Mouse (Mus musculus) neural tube, embryonic 11.5 days (tissue): Measurements from ENCODE around the gene D330045A20Rik. TPM values are rescaled to one million over a fixed set of nuclear protein-coding genes. Genes with fewer than 3 reads are reported as not detected.

ENCODE experiments used
- ATAC-seq: fragments of 200-750 bp; cut with Nextera tagmentation; 2 replicates; pipeline ENCODE4 v1.8.0; 2017; ENCODE audit warnings: moderate number of reproducible peaks, mild to moderate bottlenecking, moderate TSS enrichment, moderate library complexity; ENCODE audit not compliant: insufficient read depth, low FRiP score, low TSS enrichment
- DNase-seq: peaks from one replicate; pipeline ENCODE4 v3.0.0-alpha.2; 2015; ENCODE audit warnings: low spot score
- H3K27ac ChIP-seq: fragments of 300-500 bp; sonication (generic); 2 replicates; pipeline ENCODE4 v1.5.1; 2014; ENCODE audit warnings: low read depth, mild to moderate bottlenecking, low read length
- H3K27me3 ChIP-seq: fragments of 300-500 bp; sonication (generic); 2 replicates; pipeline ENCODE4 v1.6.1; 2014; ENCODE audit warnings: mild to moderate bottlenecking, low read length, mixed read lengths; ENCODE audit not compliant: control insufficient read depth, insufficient read depth
- H3K36me3 ChIP-seq: fragments of 300-500 bp; sonication (generic); 2 replicates; pipeline ENCODE4 v1.6.1; 2014; ENCODE audit warnings: mild to moderate bottlenecking, low read length, moderate library complexity, mixed read lengths; ENCODE audit not compliant: control insufficient read depth, insufficient read depth
- H3K4me1 ChIP-seq: fragments of 300-500 bp; sonication (generic); 2 replicates; pipeline ENCODE4 v1.6.1; 2014; ENCODE audit warnings: low read length, mixed read lengths; ENCODE audit not compliant: control insufficient read depth, insufficient read depth
- H3K4me2 ChIP-seq: fragments of 300-500 bp; sonication (generic); 2 replicates; pipeline ENCODE4 v1.6.1; 2014; ENCODE audit warnings: low read depth, mild to moderate bottlenecking, moderate library complexity
- H3K4me3 ChIP-seq: fragments of 300-500 bp; sonication (generic); 2 replicates; pipeline ENCODE4 v1.5.1; 2014; ENCODE audit warnings: low read depth, low read length
- H3K9ac ChIP-seq: fragments of 300-500 bp; sonication (generic); 2 replicates; pipeline ENCODE4 v1.6.1; 2014; ENCODE audit warnings: mild to moderate bottlenecking, low read length
- H3K9me3 ChIP-seq: fragments of 300-500 bp; sonication (generic); 2 replicates; pipeline ENCODE4 v1.6.1; 2016; ENCODE audit warnings: low read length; ENCODE audit not compliant: control insufficient read depth
- WGBS: fragments of 180-500 bp; shearing (Covaris S2); extraction: QIAGEN DNeasy Blood & Tissue Kit; methylation state at CpG from one replicate; pipeline ENCODE4 v1.1.7; 2014; 5-methylcytosine and 5-hydroxymethylcytosine counted together
- polyA plus RNA-seq: library from polyadenylated mRNA; unstranded; fragments of >200 nt; fragmentation: Nextera tagmentation; extraction: Ambion mirVana; gene quantifications from 2 replicates; pipeline ENCODE4 v1.2.1, GENCODE M21; 2014

Gene D330045A20Rik
- polyA plus RNA-seq, 1 experiment from 2014 or later, result 3.5 TPM

DNA sequence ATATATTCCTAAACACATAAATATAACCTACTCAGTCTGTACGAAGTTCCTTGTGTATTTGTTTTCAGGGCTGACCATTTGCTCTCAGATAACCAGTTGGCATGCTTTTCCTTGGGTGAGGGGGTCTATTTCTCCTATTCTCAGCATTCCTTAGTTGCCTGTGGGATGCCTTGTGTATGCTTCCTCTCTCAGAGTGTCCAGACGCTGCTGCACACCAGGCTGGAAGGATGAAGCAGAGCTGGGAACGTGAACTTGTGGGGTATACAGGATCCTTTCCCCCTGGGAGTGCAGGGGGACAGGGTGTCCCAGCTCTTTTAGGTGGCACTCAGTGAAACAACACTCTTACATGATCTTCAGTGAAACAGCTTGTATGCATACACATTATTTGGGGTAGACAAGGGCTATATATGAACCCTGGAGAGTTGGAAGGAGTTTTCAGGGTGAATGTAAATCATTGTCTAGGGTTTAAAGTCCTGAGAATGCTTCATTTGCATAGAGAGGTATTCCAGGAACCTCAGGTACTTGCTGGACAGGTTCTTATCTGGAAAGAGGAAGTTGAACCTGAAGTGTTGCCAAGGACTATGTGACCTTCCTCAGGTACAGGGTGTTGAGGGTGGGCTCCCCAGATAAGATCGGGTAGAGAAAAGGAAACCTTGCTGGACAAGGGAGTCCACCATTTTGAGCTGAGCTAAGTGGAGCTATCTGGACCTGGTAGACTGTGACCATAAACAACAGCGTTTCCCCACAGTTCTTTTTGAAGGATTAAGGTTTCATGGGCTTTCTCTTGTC is 44.3 kb downstream of the D330045A20Rik start:
- Histone ChIP-seq H3K4me1 (no peaks in the 10 kb centered on the region), H3K4me3 (no peak overlapping the region), H3K27me3 (no peaks in the 10 kb centered on the region), H3K27ac (no peak overlapping the region), H3K36me3 (no peaks in the 10 kb centered on the region), H3K4me2 (no peak overlapping the region), H3K9ac (no peak overlapping the region), H3K9me3 (no peaks in the 10 kb centered on the region)
- WGBS, result 60% methylated on average over 5 of the region's 5 CpGs
- no peak for DNase-seq
- no peak for ATAC-seq

DNA sequence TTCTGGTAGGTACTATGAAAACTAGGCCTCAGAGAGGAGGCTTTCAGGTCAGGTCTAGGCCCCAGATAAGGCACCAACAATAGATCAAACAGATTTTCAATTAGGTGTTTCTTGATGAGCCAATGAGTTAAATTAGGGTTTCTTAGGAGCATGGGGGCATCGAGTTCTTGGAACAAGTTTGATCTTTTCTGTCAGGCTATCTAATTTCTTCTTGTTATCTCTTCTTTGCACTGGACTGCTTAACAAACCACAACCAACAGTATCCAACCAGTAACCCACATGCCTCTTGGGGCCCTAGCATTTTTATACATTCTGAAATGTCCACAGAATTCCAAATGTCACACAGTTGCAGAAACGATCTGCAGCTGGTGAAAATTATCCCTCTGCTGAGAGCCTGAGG is 45.6 kb downstream of the D330045A20Rik start:
- no peaks in the 10 kb centered on the region for H3K27me3 ChIP-seq

DNA sequence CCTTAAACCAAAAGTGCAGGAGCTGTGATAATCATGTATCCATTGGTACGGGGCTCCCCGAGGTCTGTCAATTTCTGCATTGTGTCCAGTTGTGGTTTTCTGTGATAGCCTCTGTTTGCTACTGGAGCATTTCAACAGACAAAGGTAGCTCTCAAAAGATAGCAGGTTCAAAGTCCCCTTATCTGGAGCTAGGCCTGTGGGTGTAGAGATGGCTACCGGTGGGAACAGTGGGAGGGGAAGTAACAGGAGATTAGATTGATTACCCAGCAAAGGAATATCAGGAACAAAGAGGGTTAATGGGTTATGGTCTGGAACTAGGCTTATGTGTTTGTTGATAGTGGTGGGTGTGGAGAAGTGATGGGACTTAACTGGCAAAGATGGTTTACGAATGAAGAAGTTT is 46.8 kb downstream of the D330045A20Rik start:
- H3K9ac ChIP-seq, result no peak overlapping the region
- H3K36me3 ChIP-seq, result no peaks in the 10 kb centered on the region
- ATAC-seq (no peak), DNase-seq (no peak)
- no peaks in the 10 kb centered on the region for H3K27me3 ChIP-seq
- H3K4me3 ChIP-seq, result no peak overlapping the region
- no peak overlapping the region for H3K27ac ChIP-seq
- no peaks in the 10 kb centered on the region for H3K4me1 ChIP-seq
- 88% methylated on average over 4 of the region's 4 CpGs for WGBS
- no peaks in the 10 kb centered on the region for H3K9me3 ChIP-seq
- H3K4me2 ChIP-seq, result no peak overlapping the region

More for the DNA sequence above, 45.6 kb downstream of the D330045A20Rik start:
- no peak for DNase-seq
- ATAC-seq, result no peak
- Histone ChIP-seq H3K9me3 (no peaks in the 10 kb centered on the region), H3K9ac (no peak overlapping the region), H3K27ac (no peak overlapping the region), H3K4me3 (no peak overlapping the region), H3K36me3 (no peaks in the 10 kb centered on the region), H3K4me1 (no peaks in the 10 kb centered on the region), H3K4me2 (no peak overlapping the region)
- 88% methylated on average over 2 of the region's 2 CpGs for WGBS

DNA sequence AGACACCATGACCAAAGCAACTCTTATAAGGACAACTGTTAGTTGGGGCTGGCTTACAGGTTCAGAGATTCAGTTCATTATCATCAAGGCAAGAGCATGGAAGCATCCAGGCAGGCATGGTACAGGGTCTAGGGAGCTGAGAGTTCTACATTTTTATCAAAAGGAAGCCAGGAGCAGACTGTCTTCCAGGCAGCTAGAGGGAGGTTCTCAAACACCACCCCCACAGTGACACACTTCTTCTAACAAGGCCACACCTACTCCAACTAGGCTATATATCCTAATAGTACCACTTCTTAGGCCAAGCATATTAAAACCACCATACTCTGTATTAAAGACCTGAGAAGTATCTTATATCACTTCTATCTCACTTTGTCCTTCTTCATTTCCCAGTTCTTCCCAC is 49.5 kb downstream of the D330045A20Rik start:
- Histone ChIP-seq H3K9me3 (no peaks in the 10 kb centered on the region), H3K4me1 (no peaks in the 10 kb centered on the region), H3K9ac (no peak overlapping the region), H3K4me3 (no peak overlapping the region), H3K4me2 (no peak overlapping the region), H3K27me3 (0 out of 2 replicates have a peak, but pooled peaks cover 2% of the 10 kb centered on the region), H3K36me3 (no peaks in the 10 kb centered on the region), H3K27ac (no peak overlapping the region)
- ATAC-seq, result no peak
- DNase-seq, result no peak

DNA sequence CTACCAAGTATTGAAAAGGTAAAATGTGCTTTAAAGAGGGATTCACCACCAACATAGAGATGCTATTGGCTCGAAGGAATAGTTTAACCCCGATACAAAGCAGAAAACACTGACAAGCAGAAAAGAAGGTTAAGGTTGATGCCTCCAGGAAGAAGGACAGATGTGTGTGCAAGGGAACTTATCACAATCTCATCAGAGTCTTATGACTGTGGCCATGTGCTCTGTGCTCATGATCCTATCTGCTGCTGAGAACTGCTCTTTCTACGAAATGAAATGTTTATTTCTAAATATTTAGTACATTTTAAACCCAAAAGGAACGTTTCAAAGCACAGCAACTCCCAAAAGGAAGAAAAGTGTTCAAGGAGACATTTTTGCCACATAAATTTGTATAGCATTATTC is 52.1 kb downstream of the D330045A20Rik start:
- Histone ChIP-seq H3K27ac (no peak overlapping the region), H3K9me3 (no peaks in the 10 kb centered on the region), H3K27me3 (0 out of 2 replicates have a peak, but pooled peaks cover 2% of the 10 kb centered on the region), H3K9ac (no peak overlapping the region), H3K36me3 (no peaks in the 10 kb centered on the region), H3K4me2 (no peak overlapping the region), H3K4me1 (no peaks in the 10 kb centered on the region), H3K4me3 (no peak overlapping the region)
- WGBS, result 83% methylated on average over 4 of the region's 4 CpGs
- ATAC-seq (no peak), DNase-seq (no peak)

DNA sequence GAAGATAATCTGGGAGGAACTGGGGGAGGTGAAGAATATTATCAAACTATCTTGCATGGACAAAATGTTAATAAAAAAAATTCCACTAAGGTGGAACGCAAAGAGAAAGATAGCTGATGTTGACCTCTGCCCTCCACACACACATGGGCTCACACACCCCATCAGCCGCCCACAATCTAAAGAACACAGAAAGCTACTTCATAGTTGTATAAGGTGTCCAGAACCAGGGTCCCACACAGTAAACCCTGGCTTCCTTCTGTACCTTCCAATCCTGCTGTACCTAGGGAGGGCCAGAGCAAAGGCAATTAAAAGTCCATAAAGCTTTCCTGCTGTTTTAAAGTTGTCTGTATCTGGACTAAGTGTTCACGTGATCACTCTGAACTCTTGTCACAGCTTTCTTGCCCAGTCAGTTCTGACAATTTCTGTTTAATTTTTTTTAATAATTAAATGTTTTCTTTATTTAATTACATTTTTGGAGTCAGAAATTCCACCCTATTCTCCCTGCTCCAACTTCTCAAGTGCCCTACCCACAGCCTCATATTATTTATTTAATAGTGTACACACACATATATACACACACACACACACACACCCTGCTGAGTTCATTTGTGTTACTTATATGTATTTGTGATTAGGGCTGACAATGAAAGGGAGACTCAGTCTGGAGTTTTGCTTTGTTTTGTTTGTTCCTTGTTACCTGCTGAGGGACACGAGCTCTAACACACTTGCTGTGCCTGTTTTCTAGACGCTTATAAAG is 57.7 kb downstream of the D330045A20Rik start:
- DNase-seq (no peak), ATAC-seq (no peak)
- Histone ChIP-seq H3K36me3 (no peaks in the 10 kb centered on the region), H3K27ac (no peak overlapping the region), H3K4me2 (no peak overlapping the region), H3K9me3 (no peaks in the 10 kb centered on the region), H3K4me1 (no peaks in the 10 kb centered on the region), H3K9ac (no peak overlapping the region), H3K27me3 (0 out of 2 replicates have a peak, but pooled peaks cover 2% of the 10 kb centered on the region), H3K4me3 (no peak overlapping the region)
- 85% methylated on average over 5 of the region's 5 CpGs for WGBS

DNA sequence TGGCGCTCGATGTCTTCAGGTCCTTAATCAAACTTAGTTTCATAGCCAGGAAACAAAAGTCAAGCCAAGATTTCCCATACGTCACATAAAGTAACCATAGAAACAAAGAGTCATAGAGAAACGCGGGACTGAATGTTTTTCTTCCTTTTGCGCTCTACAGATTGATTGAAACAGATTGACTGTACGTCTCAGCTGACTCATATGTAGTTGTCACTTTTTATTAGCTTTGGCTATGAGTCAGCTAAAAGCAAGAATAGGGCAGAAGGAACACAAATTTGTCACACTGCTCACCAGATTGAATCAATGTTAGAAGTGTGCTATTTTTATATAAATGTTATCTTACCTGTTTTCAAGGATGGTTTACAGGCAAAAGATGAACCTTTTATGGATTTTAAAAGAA is 63.6 kb downstream of the D330045A20Rik start:
- Histone ChIP-seq H3K27me3 (no peaks in the 10 kb centered on the region), H3K27ac (no peak overlapping the region), H3K4me1 (no peaks in the 10 kb centered on the region), H3K4me2 (no peak overlapping the region), H3K9ac (no peak overlapping the region), H3K36me3 (no peaks in the 10 kb centered on the region), H3K9me3 (no peaks in the 10 kb centered on the region), H3K4me3 (no peak overlapping the region)
- DNase-seq (no peak), ATAC-seq (no peak)
- 81% methylated on average over 7 of the region's 7 CpGs for WGBS

DNA sequence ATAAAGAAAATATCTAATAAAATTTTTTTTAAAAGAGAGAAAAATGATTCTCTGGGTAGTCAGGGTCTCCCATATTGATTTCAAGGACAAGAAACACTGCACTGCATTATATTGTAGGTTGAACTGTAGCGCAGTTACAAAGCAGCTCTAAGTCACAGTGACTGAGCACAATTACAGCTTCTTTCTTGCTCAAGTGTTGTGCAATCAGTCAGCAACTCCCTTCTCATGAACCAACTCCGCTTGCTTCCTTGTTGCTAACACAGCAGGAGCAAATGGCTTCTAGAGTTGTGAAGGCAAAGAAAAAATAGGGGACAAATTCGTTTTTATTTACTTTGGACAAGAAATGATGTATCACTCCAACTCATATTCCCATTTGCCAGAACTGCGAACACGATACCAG is 70.3 kb downstream of the D330045A20Rik start:
- Histone ChIP-seq H3K27me3 (no peaks in the 10 kb centered on the region), H3K9ac (no peak overlapping the region), H3K9me3 (no peaks in the 10 kb centered on the region), H3K36me3 (no peaks in the 10 kb centered on the region), H3K4me2 (no peak overlapping the region), H3K27ac (no peak overlapping the region), H3K4me1 (no peaks in the 10 kb centered on the region), H3K4me3 (no peak overlapping the region)
- WGBS, result 82% methylated on average over 5 of the region's 5 CpGs
- DNase-seq (no peak), ATAC-seq (no peak)

DNA sequence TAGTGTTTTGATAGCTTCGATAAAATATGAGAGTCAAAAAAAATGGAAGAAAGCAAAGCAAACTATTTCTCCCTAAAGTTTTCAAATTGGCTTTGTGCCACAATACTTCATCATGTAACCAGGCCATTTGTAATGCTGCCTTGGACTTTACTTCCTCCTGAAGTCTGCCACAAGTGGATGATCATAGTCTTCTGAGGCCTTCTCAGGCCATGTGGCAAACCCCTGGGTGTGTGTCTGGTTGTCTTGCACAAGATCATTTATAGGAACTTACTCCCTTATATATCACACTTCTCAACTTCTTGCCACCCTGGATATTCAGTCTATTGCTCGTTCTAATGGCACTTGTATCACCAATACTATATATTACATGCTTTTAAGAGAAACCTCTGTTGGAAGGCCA is 71.9 kb downstream of the D330045A20Rik start:
- H3K4me1 ChIP-seq, result no peaks in the 10 kb centered on the region
- H3K9ac ChIP-seq, result no peak overlapping the region
- H3K4me2 ChIP-seq, result no peak overlapping the region
- 88% methylated on average over 2 of the region's 2 CpGs for WGBS
- no peak overlapping the region for H3K4me3 ChIP-seq
- no peak overlapping the region for H3K27ac ChIP-seq
- H3K9me3 ChIP-seq, result no peaks in the 10 kb centered on the region
- DNase-seq (no peak), ATAC-seq (no peak)
- no peaks in the 10 kb centered on the region for H3K27me3 ChIP-seq
- H3K36me3 ChIP-seq, result no peaks in the 10 kb centered on the region
